Comparison of ENCODE assay signal across 20 mouse cellular contexts in genomic region chr19:56714661-56715170, GRCm38 (mm10). TPM values are rescaled to one million over a fixed set of nuclear protein-coding genes. Genes with fewer than 3 reads are reported as not detected.
A peak's percentile ranks its signal among the peaks of the same experiment; 100 is the strongest.
DNase-seq lines count a peak whose midpoint lies in the region; ATAC-seq lines count a peak whose summit lies in the region.
"Had no signal": no experiment of that assay in that cellular context is flagged by ENCODE, and none has a peak within 500 bp of the region (broad histone marks: within the 10 kb centered on the region; RNA-seq: fewer than 3 reads in every experiment).

No protein-coding gene starts in this region.

- H3K27ac ChIP-seq in limb, embryonic 11.5 days (replicated peaks; ENCODE audit: low read depth, low read length), result no peak overlapping the region
- H3K27ac ChIP-seq in limb, embryonic 10.5 days, result no peak overlapping the region
- no peak overlapping the region for H3K27ac ChIP-seq in embryonic facial prominence, embryonic 11.5 days (replicated peaks; ENCODE audit: low read depth, low read length)
- no peak overlapping the region for H3K27ac ChIP-seq in limb, embryonic 12.5 days
- H3K27ac ChIP-seq: embryonic facial prominence, embryonic 13.5 days; forebrain, embryonic 13.5 days; heart, embryonic 10.5 days; hindbrain, embryonic 13.5 days; hindbrain, postnatal 0 days had no signal

- no peaks in the 10 kb centered on the region for H3K9me3 ChIP-seq in limb, embryonic 11.5 days (ENCODE audit: control insufficient read depth, low read length)
- H3K9me3 ChIP-seq in limb, embryonic 10.5 days (replicated peaks), result no peaks in the 10 kb centered on the region
- no peaks in the 10 kb centered on the region for H3K9me3 ChIP-seq in embryonic facial prominence, embryonic 11.5 days (replicated peaks; ENCODE audit: control insufficient read depth, low read length)
- H3K9me3 ChIP-seq in limb, embryonic 12.5 days, result no peaks in the 10 kb centered on the region
- H3K9me3 ChIP-seq: embryonic facial prominence, embryonic 13.5 days; forebrain, embryonic 13.5 days; heart, embryonic 10.5 days; hindbrain, embryonic 13.5 days had no signal

- H3K9ac ChIP-seq in limb, embryonic 11.5 days (ENCODE audit: low read length), result no peak overlapping the region
- no peak overlapping the region for H3K9ac ChIP-seq in embryonic facial prominence, embryonic 11.5 days (replicated peaks; ENCODE audit: low read length)
- H3K9ac ChIP-seq in limb, embryonic 12.5 days (replicated peaks), result no peak overlapping the region
- H3K9ac ChIP-seq: embryonic facial prominence, embryonic 13.5 days; forebrain, embryonic 13.5 days; hindbrain, embryonic 13.5 days had no signal

- no peak overlapping the region for H3K4me3 ChIP-seq in limb, embryonic 11.5 days (ENCODE audit: low read depth, low read length)
- no peak overlapping the region for H3K4me3 ChIP-seq in limb, embryonic 10.5 days
- no peak overlapping the region for H3K4me3 ChIP-seq in embryonic facial prominence, embryonic 11.5 days (ENCODE audit: low read depth, low read length)
- no peak overlapping the region for H3K4me3 ChIP-seq in limb, embryonic 12.5 days (replicated peaks)
- H3K4me3 ChIP-seq: embryonic facial prominence, embryonic 13.5 days; forebrain, embryonic 13.5 days; heart, embryonic 10.5 days; hindbrain, embryonic 13.5 days had no signal

- H3K27me3 ChIP-seq in limb, embryonic 11.5 days (ENCODE audit: control insufficient read depth, insufficient read depth, low read length), result peaks cover 8% of the 10 kb centered on the region
- peaks cover 40% of the 10 kb centered on the region for H3K27me3 ChIP-seq in limb, embryonic 10.5 days (ENCODE audit: low read depth, poor library complexity, severe bottlenecking)
- H3K27me3 ChIP-seq in embryonic facial prominence, embryonic 11.5 days (ENCODE audit: control insufficient read depth, insufficient read depth, low read length), result peaks cover 4% of the 10 kb centered on the region
- peaks cover 32% of the 10 kb centered on the region for H3K27me3 ChIP-seq in limb, embryonic 12.5 days

- no peak overlapping the region for H3K4me2 ChIP-seq in limb, embryonic 11.5 days (ENCODE audit: low read depth, severe bottlenecking)
- H3K4me2 ChIP-seq in embryonic facial prominence, embryonic 11.5 days (ENCODE audit: low read depth, low read length), result no peak overlapping the region
- no peak overlapping the region for H3K4me2 ChIP-seq in limb, embryonic 12.5 days
- H3K4me2 ChIP-seq: embryonic facial prominence, embryonic 13.5 days; forebrain, embryonic 13.5 days; hindbrain, embryonic 13.5 days had no signal

- ATAC-seq in limb, embryonic 11.5 days (ENCODE audit: insufficient number of reproducible peaks, low FRiP score, low TSS enrichment, low read depth), result no peak
- ATAC-seq in embryonic facial prominence, embryonic 11.5 days (replicated peaks; ENCODE audit: insufficient number of reproducible peaks, low FRiP score, low TSS enrichment, low read depth), result no peak
- peak; percentile 37; the same call in 1 of the 2 replicates for ATAC-seq in limb, embryonic 12.5 days (ENCODE audit: insufficient number of reproducible peaks, insufficient read depth, low FRiP score, low TSS enrichment, low read depth)
- ATAC-seq: forebrain, embryonic 13.5 days; hindbrain, postnatal 0 days had no signal

- intact Hi-C loops in heart, postnatal 14 days (cut with DNase I), result no loop called here

- DNase-seq in limb, embryonic 11.5 days (ENCODE audit: low spot score), result peak; percentile 56
- no peak for DNase-seq in limb, embryonic 10.5 days (ENCODE audit: low spot score)
- peak; percentile 72 for DNase-seq in embryonic facial prominence, embryonic 11.5 days (ENCODE audit: low spot score)
- no peak for DNase-seq in kidney, postnatal 36 days
- no peak for DNase-seq in heart, postnatal 14 days
- DNase-seq: adrenal gland, adult 8-10 months; cerebellum, adult 11 months; cerebellum, adult 8-10 months; cerebellum, postnatal 14 days; gastrocnemius, postnatal 10 days; heart, adult 18-20 months; heart, postnatal 10 days had no signal

- H3K4me1 ChIP-seq in limb, embryonic 11.5 days (ENCODE audit: control insufficient read depth, insufficient read depth, low read length), result peaks cover 2% of the 10 kb centered on the region; the same call in 1 of the 2 replicates
- peaks cover 4% of the 10 kb centered on the region; the same call in 1 of the 2 replicates for H3K4me1 ChIP-seq in limb, embryonic 10.5 days
- H3K4me1 ChIP-seq in embryonic facial prominence, embryonic 11.5 days (ENCODE audit: control insufficient read depth, insufficient read depth, low read length), result no peaks in the 10 kb centered on the region
- H3K4me1 ChIP-seq in limb, embryonic 12.5 days (replicated peaks), result peaks cover 5% of the 10 kb centered on the region
- H3K4me1 ChIP-seq: hindbrain, embryonic 13.5 days had no signal

- no peaks in the 10 kb centered on the region for H3K36me3 ChIP-seq in limb, embryonic 11.5 days (ENCODE audit: control insufficient read depth, insufficient read depth, low read length)
- no peaks in the 10 kb centered on the region for H3K36me3 ChIP-seq in limb, embryonic 10.5 days
- H3K36me3 ChIP-seq in embryonic facial prominence, embryonic 11.5 days (replicated peaks; ENCODE audit: control insufficient read depth, insufficient read depth, low read depth, low read length), result no peaks in the 10 kb centered on the region
- no peaks in the 10 kb centered on the region for H3K36me3 ChIP-seq in limb, embryonic 12.5 days
- H3K36me3 ChIP-seq: embryonic facial prominence, embryonic 13.5 days; heart, embryonic 10.5 days; hindbrain, embryonic 13.5 days had no signal

- 33% methylated on average over 4 of the region's 4 CpGs for WGBS in limb, embryonic 11.5 days
- WGBS in limb, embryonic 10.5 days, result 51% methylated on average over 4 of the region's 4 CpGs
- WGBS in embryonic facial prominence, embryonic 11.5 days, result 27% methylated on average over 4 of the region's 4 CpGs
- 33% methylated on average over 4 of the region's 4 CpGs for WGBS in limb, embryonic 12.5 days

RNA-seq across cellular contexts. Expression of gene Adrb1, which starts 7.3 kb away (rescaled TPM):
- polyA plus RNA-seq in limb, embryonic 11.5 days (2014; fragmentation: Nextera tagmentation; extraction: Ambion mirVana), result 0.24 and 0.33 TPM in 2 replicates
- polyA plus RNA-seq in limb, embryonic 10.5 days (2016; fragmentation: Nextera tagmentation; extraction: Ambion mirVana), result 0.16 TPM in 1 of 2 replicates, not detected in the other
- 0.40 and 0.42 TPM in 2 replicates for polyA plus RNA-seq in embryonic facial prominence, embryonic 11.5 days (2014; fragmentation: Nextera tagmentation; extraction: Ambion mirVana)
- 0.50 and 0.70 TPM in 2 replicates for polyA plus RNA-seq in limb, embryonic 12.5 days (2016; fragmentation: Nextera tagmentation; extraction: Ambion mirVana)
- 10 to 100 TPM; 23.2 to 24.2 TPM for total RNA-seq in heart, postnatal 14 days (2021)
- total RNA-seq: common myeloid progenitor, adult 5-6 weeks; hematopoietic stem cell, adult 5-6 weeks had no signal

Comparison
In these comparisons a context has a peak if more than half of its experiments do, and no peak if none do; other contexts are left out.
1. DNase-seq: peak in limb, embryonic 11.5 days (single experiment) and embryonic facial prominence, embryonic 11.5 days (single experiment); none in limb, embryonic 10.5 days (single experiment), kidney, postnatal 36 days (0 of 2) and heart, postnatal 14 days (0 of 2).